Mouse (Mus musculus) ES-E14 (cell line): Measurements from ENCODE around the gene Abcc10.

Experiments
- CHD2 ChIP-seq: IDR thresholded peaks from 2 replicates; pipeline ENCODE4 v1.6.1; 2014; ENCODE audit warnings: mild to moderate bottlenecking, low read depth, low read length, inconsistent platforms
- MAFK ChIP-seq: IDR thresholded peaks from 2 replicates; pipeline ENCODE4 v1.6.1; 2014; ENCODE audit warnings: mild to moderate bottlenecking, low read depth, low read length, inconsistent platforms; ENCODE audit not compliant: insufficient read depth
- ZC3H11A ChIP-seq: IDR thresholded peaks from 2 replicates; pipeline ENCODE4 v1.6.1; 2012; ENCODE audit warnings: low read depth, mild to moderate bottlenecking, inconsistent platforms, low read length, borderline replicate concordance
- ZNF384 ChIP-seq: IDR thresholded peaks from 2 replicates; pipeline ENCODE4 v1.6.1; 2012; ENCODE audit warnings: low read depth, low read length, inconsistent platforms

GRCm38 (mm10) chr17:46287678-46288095 is 40.5 kb downstream of the Abcc10 start:
- TF ChIP-seq ZNF384 (no peak), CHD2 (no peak), ZC3H11A (no peak), MAFK (no peak)
